Mouse (Mus musculus): ENCODE results near the gene Siae.

Siae gene

GRCm38 (mm10) chr9:37569231-37569835, 13.8 kb downstream of the Siae start:
- in situ Hi-C loops (cut with MboI, MseI): no loop called here

- in situ Hi-C loops (cut with MboI, MseI): no loop called here
Measured at GRCm38 (mm10) chr9:37572204-37572876, 16.8 kb downstream of the Siae start.

- in situ Hi-C loops (cut with MboI, MseI): no loop called here
Measured at GRCm38 (mm10) chr9:37576436-37576930, 21.0 kb downstream of the Siae start.

- in situ Hi-C loops (cut with MboI, MseI): no loop called here
Measured at GRCm38 (mm10) chr9:37583594-37583993, 28.1 kb downstream of the Siae start.

GRCm38 (mm10) chr9:37586718-37587117, 31.2 kb downstream of the Siae start:
- in situ Hi-C loops (cut with MboI, MseI): no loop called here

- in situ Hi-C loops (cut with MboI, MseI): no loop called here
Measured at GRCm38 (mm10) chr9:37590381-37590780, 34.9 kb downstream of the Siae start.

GRCm38 (mm10) chr9:37592025-37592424, 36.5 kb downstream of the Siae start:
- in situ Hi-C loops (cut with MboI, MseI): no loop called here

- in situ Hi-C loops (cut with MboI, MseI): no loop called here
Measured at GRCm38 (mm10) chr9:37592633-37593032, 37.1 kb downstream of the Siae start.

GRCm38 (mm10) chr9:37593690-37594089, 38.2 kb downstream of the Siae start:
- in situ Hi-C loops (cut with MboI, MseI): no loop called here

GRCm38 (mm10) chr9:37595570-37595969, 40.1 kb downstream of the Siae start:
- in situ Hi-C loops (cut with MboI, MseI): no loop called here

GRCm38 (mm10) chr9:37598637-37599036, 43.1 kb downstream of the Siae start:
- in situ Hi-C loops (cut with MboI, MseI): no loop called here

- in situ Hi-C loops (cut with MboI, MseI): no loop called here
Measured at GRCm38 (mm10) chr9:37600538-37601205, 45.2 kb downstream of the Siae start.

- in situ Hi-C loops (cut with MboI, MseI): no loop called here
Measured at GRCm38 (mm10) chr9:37605089-37605488, 49.6 kb downstream of the Siae start.

- in situ Hi-C loops (cut with MboI, MseI): no loop called here
Measured at GRCm38 (mm10) chr9:37609558-37609957, 54.1 kb downstream of the Siae start.

- in situ Hi-C loops (cut with MboI, MseI): no loop called here
Measured at GRCm38 (mm10) chr9:37613182-37613910, 57.8 kb downstream of the Siae start, which contains the start of gene Spa17. Spa17 (minus strand) TSS chr9:37613722.

GRCm38 (mm10) chr9:37613911-37614280, 58.4 kb downstream of the Siae start:
- in situ Hi-C loops (cut with MboI, MseI): no loop called here

- in situ Hi-C loops (cut with MboI, MseI): no loop called here
Measured at GRCm38 (mm10) chr9:37614316-37614715, 58.8 kb downstream of the Siae start.

GRCm38 (mm10) chr9:37615220-37615619, 59.7 kb downstream of the Siae start:
- in situ Hi-C loops (cut with MboI, MseI): loop anchor here (5.0 kb wide), 1 partner anchor 153 kb away; no protein-coding TSS in a partner anchor

- in situ Hi-C loops (cut with MboI, MseI): loop anchor here (5.0 kb wide), 1 partner anchor 154 kb away; no protein-coding TSS in a partner anchor
Measured at GRCm38 (mm10) chr9:37616770-37617169, 61.3 kb downstream of the Siae start.

- in situ Hi-C loops (cut with MboI, MseI): loop anchor here (10.0 kb wide), 1 partner anchor 366 kb away; the partner anchor contains the start of gene Slc37a2
Measured at GRCm38 (mm10) chr9:37621290-37621689, 65.8 kb downstream of the Siae start.

GRCm38 (mm10) chr9:37623981-37624380, 68.5 kb downstream of the Siae start:
- in situ Hi-C loops (cut with MboI, MseI): loop anchor here (10.0 kb wide), 1 partner anchor 369 kb away; the partner anchor contains the start of gene Slc37a2

- in situ Hi-C loops (cut with MboI, MseI): loop anchor here (10.0 kb wide), 1 partner anchor 370 kb away; the partner anchor contains the start of gene Slc37a2
Measured at GRCm38 (mm10) chr9:37624502-37624901, 69.0 kb downstream of the Siae start.
